Mouse (Mus musculus) forebrain, postnatal 0 days (tissue): ENCODE measurements around the gene Gm10837. TPM values are rescaled to one million over a fixed set of nuclear protein-coding genes. Genes with fewer than 3 reads are reported as not detected.

Source experiments
- ATAC-seq: fragments of 200-750 bp; cut with Nextera tagmentation; 2 replicates; pipeline ENCODE4 v1.8.0; 2017; ENCODE audit warnings: mild to moderate bottlenecking, moderate library complexity
- DNase-seq: peaks from one replicate; pipeline ENCODE4 v3.0.0-alpha.2; 2015
- H3K27ac ChIP-seq: fragments of 300-500 bp; sonication (generic); 2 replicates; pipeline ENCODE4 v1.5.1; 2014; ENCODE audit warnings: low read depth, mild to moderate bottlenecking, antibody characterized with exemption, low read length, moderate library complexity, mixed read lengths
- H3K27me3 ChIP-seq: fragments of 300-500 bp; sonication (generic); 2 replicates; pipeline ENCODE4 v1.6.1; 2014; ENCODE audit warnings: mild to moderate bottlenecking, low read length, mixed read lengths; ENCODE audit not compliant: insufficient read depth
- H3K36me3 ChIP-seq: fragments of 300-500 bp; sonication (generic); 2 replicates; pipeline ENCODE4 v1.6.1; 2014; ENCODE audit warnings: mild to moderate bottlenecking, moderate library complexity; ENCODE audit not compliant: insufficient read depth
- H3K4me1 ChIP-seq: fragments of 300-500 bp; sonication (generic); 2 replicates; pipeline ENCODE4 v1.6.1; 2014; ENCODE audit warnings: antibody characterized with exemption; ENCODE audit not compliant: insufficient read depth
- H3K4me2 ChIP-seq: fragments of 300-500 bp; sonication (generic); 2 replicates; pipeline ENCODE4 v1.6.1; 2014; ENCODE audit warnings: low read depth, mild to moderate bottlenecking, moderate library complexity
- H3K4me3 ChIP-seq: fragments of 300-500 bp; sonication (generic); 2 replicates; pipeline ENCODE4 v1.5.1; 2014; ENCODE audit warnings: low read depth, low read length, mixed read lengths
- H3K9ac ChIP-seq: fragments of 300-500 bp; sonication (generic); 2 replicates; pipeline ENCODE4 v1.6.1; 2014; ENCODE audit warnings: mild to moderate bottlenecking
- H3K9me3 ChIP-seq: fragments of 300-500 bp; sonication (generic); 2 replicates; pipeline ENCODE4 v1.6.1; 2016; ENCODE audit warnings: low read length
- CTCF ChIP-seq: sonication (generic); IDR thresholded peaks from 2 replicates; pipeline ENCODE4 v1.5.1; 2016; ENCODE audit warnings: antibody characterized with exemption, control low read depth, low read depth
- WGBS: fragments of 180-500 bp; shearing (Covaris S2); extraction: QIAGEN DNeasy Blood & Tissue Kit; methylation state at CpG from one replicate; pipeline ENCODE4 v1.1.7; 2014; 5-methylcytosine and 5-hydroxymethylcytosine counted together
- polyA plus RNA-seq: library from polyadenylated mRNA; unstranded; fragments of >200 nt; fragmentation: Nextera tagmentation; extraction: Ambion mirVana; gene quantifications from 2 replicates; pipeline ENCODE4 v1.2.1, GENCODE M21; 2015
- total RNA-seq: library from RNA; depleted of rRNA; stranded (reverse); fragments of >200 nt; gene quantifications from 2 replicates; pipeline ENCODE4 v1.2.3, GENCODE M21; 2014

Gm10837 gene
- total and polyA plus RNA-seq, 2 experiments from 2014 or later = 0.23 to 1.0 TPM

DNA sequence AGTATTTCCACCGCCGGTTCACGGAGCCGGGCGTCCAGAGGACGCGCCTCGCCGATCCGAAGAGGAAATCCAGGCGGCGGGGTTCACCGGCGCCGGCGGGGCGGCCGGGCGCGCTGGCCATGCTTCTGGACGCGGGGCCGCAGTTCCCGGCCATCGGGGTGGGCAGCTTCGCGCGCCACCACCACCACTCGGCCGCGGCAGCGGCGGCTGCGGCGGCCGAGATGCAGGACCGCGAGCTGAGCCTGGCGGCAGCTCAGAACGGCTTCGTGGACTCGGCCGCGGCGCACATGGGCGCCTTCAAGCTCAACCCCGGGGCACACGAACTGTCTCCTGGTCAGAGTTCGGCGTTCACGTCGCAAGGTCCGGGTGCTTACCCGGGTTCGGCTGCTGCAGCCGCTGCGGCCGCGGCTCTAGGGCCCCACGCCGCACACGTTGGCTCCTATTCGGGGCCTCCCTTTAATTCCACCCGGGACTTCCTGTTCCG lies 14.8 kb upstream of the Gm10837 start:
- peak; percentile 49 for DNase-seq
- peak; percentile 5; the same call in 1 of the 2 replicates for ATAC-seq
- no peaks in the 10 kb centered on the region for H3K36me3 ChIP-seq
- H3K9me3 ChIP-seq = no peaks in the 10 kb centered on the region
- peak overlapping the region; percentile 61 for H3K9ac ChIP-seq
- TF ChIP-seq CTCF = no peak
- 0% methylated on average over 60 of the region's 65 CpGs for WGBS
- peaks cover 10% of the 10 kb centered on the region for H3K27me3 ChIP-seq
- no peaks in the 10 kb centered on the region for H3K4me1 ChIP-seq
- peak overlapping the region; percentile 48 for H3K4me3 ChIP-seq
- peak overlapping the region; percentile 83 for H3K27ac ChIP-seq
- H3K4me2 ChIP-seq = peak overlapping the region; percentile 56

- peak overlapping the region; percentile 56 for H3K4me2 ChIP-seq
- no peaks in the 10 kb centered on the region for H3K9me3 ChIP-seq
- H3K4me3 ChIP-seq = peak overlapping the region; percentile 48
- WGBS = under 1% methylated on average over 60 of the region's 62 CpGs
- peak overlapping the region; percentile 61 for H3K9ac ChIP-seq
- H3K4me1 ChIP-seq = no peaks in the 10 kb centered on the region
- peak overlapping the region; percentile 83 for H3K27ac ChIP-seq
- peaks cover 11% of the 10 kb centered on the region for H3K27me3 ChIP-seq
- no peak for TF ChIP-seq CTCF
- ATAC-seq (no peak), DNase-seq (peak; percentile 51)
- H3K36me3 ChIP-seq = no peaks in the 10 kb centered on the region
Measured at GRCm38 (mm10) chr14:122476041-122476821, 14.2 kb upstream of the Gm10837 start.

- Histone ChIP-seq H3K4me2 (peak overlapping the region; percentile 56), H3K9me3 (no peaks in the 10 kb centered on the region), H3K9ac (peak overlapping the region; percentile 61), H3K27me3 (peaks cover 17% of the 10 kb centered on the region), H3K36me3 (no peaks in the 10 kb centered on the region), H3K4me3 (peak overlapping the region; percentile 48), H3K4me1 (no peaks in the 10 kb centered on the region), H3K27ac (peak overlapping the region; percentile 83; the same call in 1 of the 2 replicates)
- TF ChIP-seq CTCF = no peak
- under 1% methylated on average over 18 of the region's 18 CpGs for WGBS
- DNase-seq (peak; percentile 67), ATAC-seq (no peak)
Measured at GRCm38 (mm10) chr14:122476822-122477215, 13.6 kb upstream of the Gm10837 start.

DNA sequence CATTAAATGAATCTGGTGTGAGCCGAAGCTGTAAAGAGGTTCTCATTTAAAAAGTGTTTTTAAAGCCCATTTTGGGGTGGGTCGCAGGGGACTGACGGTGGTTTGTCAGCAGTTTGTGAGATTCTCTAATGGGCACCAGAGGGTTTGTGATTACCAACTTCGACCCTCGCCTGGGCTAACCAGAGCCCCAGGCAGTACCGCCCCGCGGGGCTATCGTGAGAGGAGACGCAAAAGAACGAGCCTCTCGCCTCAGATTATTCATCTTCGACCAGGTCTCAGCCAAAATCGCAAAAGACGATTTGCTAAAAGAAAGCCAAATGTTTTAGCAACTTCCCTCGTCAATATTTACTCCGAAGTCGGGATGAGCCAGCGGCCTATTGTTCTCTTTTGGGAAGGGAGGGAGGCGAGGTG lies 13.1 kb upstream of the Gm10837 start:
- Histone ChIP-seq H3K36me3 (no peaks in the 10 kb centered on the region), H3K9me3 (no peaks in the 10 kb centered on the region), H3K4me2 (peak overlapping the region; percentile 56; the same call in 1 of the 2 replicates), H3K27me3 (peaks cover 21% of the 10 kb centered on the region), H3K4me1 (no peaks in the 10 kb centered on the region), H3K27ac (peak overlapping the region; percentile 47; the same call in 1 of the 2 replicates), H3K4me3 (peak overlapping the region; percentile 48), H3K9ac (peak overlapping the region; percentile 61)
- 1% methylated on average over 20 of the region's 20 CpGs for WGBS
- ATAC-seq (no peak), DNase-seq (no peak)
- TF ChIP-seq CTCF = no peak

DNA sequence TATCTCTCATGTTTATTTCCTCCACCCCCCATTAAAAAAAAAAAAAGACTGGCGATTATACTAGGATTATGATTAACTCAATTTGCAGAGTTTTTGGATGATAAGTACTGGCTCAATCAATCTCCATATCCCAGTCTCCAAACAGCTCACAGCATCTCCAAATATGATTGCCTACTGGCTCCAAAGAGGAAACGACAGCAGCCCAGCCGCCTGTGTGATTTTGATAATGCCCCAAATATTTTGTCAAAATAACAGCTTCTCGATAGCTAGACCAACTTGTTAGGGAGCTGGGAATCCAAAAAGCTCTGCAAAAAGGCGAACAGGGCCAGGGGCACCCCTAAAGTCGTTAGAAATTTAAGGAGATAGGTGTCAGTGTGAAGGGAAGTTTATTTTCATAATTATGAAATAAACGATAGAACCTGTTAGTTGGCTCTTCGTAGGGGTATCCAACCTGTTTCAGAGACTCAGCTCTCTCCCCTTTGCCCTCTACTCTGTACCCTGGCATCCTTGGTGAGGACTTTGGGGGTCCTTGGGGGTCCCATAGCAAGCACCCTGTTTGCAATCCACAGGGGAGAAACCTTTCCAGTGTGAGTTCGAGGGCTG lies 12.3 kb upstream of the Gm10837 start:
- DNase-seq (peak; percentile 74), ATAC-seq (no peak)
- peaks cover 23% of the 10 kb centered on the region for H3K27me3 ChIP-seq
- no peaks in the 10 kb centered on the region for H3K4me1 ChIP-seq
- no peaks in the 10 kb centered on the region for H3K36me3 ChIP-seq
- H3K27ac ChIP-seq = peak overlapping the region; percentile 47
- TF ChIP-seq CTCF = no peak
- peak overlapping the region; percentile 48 for H3K4me3 ChIP-seq
- peak overlapping the region; percentile 39 for H3K4me2 ChIP-seq
- WGBS = 5% methylated on average over 9 of the region's 9 CpGs
- H3K9me3 ChIP-seq = no peaks in the 10 kb centered on the region
- H3K9ac ChIP-seq = peak overlapping the region; percentile 61

DNA sequence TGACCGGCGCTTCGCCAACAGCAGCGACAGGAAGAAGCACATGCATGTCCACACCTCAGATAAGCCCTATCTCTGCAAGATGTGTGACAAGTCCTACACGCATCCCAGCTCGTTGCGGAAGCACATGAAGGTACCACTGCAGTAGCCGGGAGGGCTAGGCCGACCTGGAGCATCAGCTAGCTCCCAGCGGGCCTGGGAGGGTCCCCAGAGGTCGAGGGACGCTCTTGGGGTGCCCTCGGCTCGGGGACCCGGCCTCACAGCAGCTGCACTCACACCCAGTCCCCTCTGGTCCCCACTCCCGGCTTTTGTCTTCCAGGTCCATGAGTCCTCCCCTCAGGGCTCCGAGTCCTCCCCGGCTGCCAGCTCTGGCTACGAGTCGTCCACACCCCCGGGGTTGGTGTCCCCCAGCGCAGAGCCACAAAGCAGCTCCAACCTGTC lies 11.8 kb upstream of the Gm10837 start:
- peak overlapping the region; percentile 47 for H3K27ac ChIP-seq
- H3K4me1 ChIP-seq = no peaks in the 10 kb centered on the region
- no peaks in the 10 kb centered on the region for H3K36me3 ChIP-seq
- H3K4me3 ChIP-seq = peak overlapping the region; percentile 48
- ATAC-seq = no peak
- peaks cover 25% of the 10 kb centered on the region for H3K27me3 ChIP-seq
- H3K4me2 ChIP-seq = peak overlapping the region; percentile 39
- H3K9ac ChIP-seq = peak overlapping the region; percentile 61
- DNase-seq = no peak
- TF ChIP-seq CTCF = no peak
- 2% methylated on average over 22 of the region's 22 CpGs for WGBS
- no peaks in the 10 kb centered on the region for H3K9me3 ChIP-seq
